Mouse (Mus musculus) CH12.LX (cell line): ENCODE measurements at regions not wholly inside any gene's neighbourhood (a gene's known extent, or its start where the extent isn't known, plus 50 kb on each side); places are given as distances from the start of the nearest gene placed in this dataset.

Experiments used
- DNase-seq: peaks from one replicate; pipeline ENCODE4 v3.0.0-alpha.2; 2013; ENCODE audit errors: extremely low read depth
- H3K27ac ChIP-seq: 2 replicates; pipeline ENCODE4 v1.5.1; 2012; ENCODE audit warnings: low read depth, mild to moderate bottlenecking, control low read depth, moderate library complexity; ENCODE audit not compliant: insufficient read depth
- H3K27me3 ChIP-seq: replicated peaks from 2 replicates; pipeline ENCODE3; 2012; ENCODE audit warnings: inconsistent platforms
- H3K36me3 ChIP-seq, 2 experiments: replicated peaks in 1 of 2; 2 replicates each; pipeline versions ENCODE3 to v1.6.1; 2012; ENCODE audit warnings: inconsistent platforms in 1 of 2, low read length in 1 of 2, mild to moderate bottlenecking in 1 of 2, mixed read lengths in 1 of 2, moderate library complexity in 1 of 2; ENCODE audit not compliant: control insufficient read depth in 1 of 2, insufficient read depth in 1 of 2
- H3K4me1 ChIP-seq, 2 experiments: 2 replicates each; pipeline ENCODE4 v1.6.1; 2012; ENCODE audit warnings: inconsistent platforms in 1 of 2, moderate library complexity in 1 of 2; ENCODE audit not compliant: insufficient read depth in 2 of 2, control insufficient read depth in 1 of 2
- H3K4me2 ChIP-seq: 2 replicates; pipeline ENCODE4 v1.6.1; 2012; ENCODE audit warnings: low read depth, mild to moderate bottlenecking, control low read depth; ENCODE audit not compliant: poor library complexity, insufficient read depth, severe bottlenecking
- H3K4me3 ChIP-seq, 3 experiments: fragments of 150-350 bp in 1 of 3; sonication (generic) in 1 of 3; replicated peaks in 1 of 3; 2 replicates each; pipeline versions ENCODE3 to v1.5.1; 2011 to 2012; ENCODE audit warnings: low read depth in 2 of 3, low read length in 2 of 3, mild to moderate bottlenecking in 2 of 3, moderate library complexity in 2 of 3, control low read depth in 1 of 3, improper control_type of control experiment in 1 of 3, inconsistent platforms in 1 of 3, mixed read lengths in 1 of 3; ENCODE audit not compliant: poor library complexity in 1 of 3
- H3K79me2 ChIP-seq: replicated peaks from 2 replicates; pipeline ENCODE4 v1.6.1; 2012; ENCODE audit warnings: mild to moderate bottlenecking, moderate library complexity; ENCODE audit not compliant: control insufficient read depth, poor library complexity, insufficient read depth, severe bottlenecking; ENCODE audit errors: extremely low read depth
- H3K9ac ChIP-seq: 2 replicates; pipeline ENCODE4 v1.6.1; 2012; ENCODE audit warnings: low read depth, mild to moderate bottlenecking, control low read depth, moderate library complexity; ENCODE audit not compliant: insufficient read depth
- H3K9me3 ChIP-seq: replicated peaks from 2 replicates; pipeline ENCODE3; 2012; ENCODE audit warnings: low read length, inconsistent platforms, mixed read lengths
- BHLHE40 ChIP-seq: IDR thresholded peaks from 2 replicates; pipeline ENCODE4 v1.6.1; 2011; ENCODE audit warnings: mild to moderate bottlenecking, low read depth, low read length, improper control_type of control experiment
- CHD2 ChIP-seq: IDR thresholded peaks from 2 replicates; pipeline ENCODE4 v1.6.1; 2011; ENCODE audit warnings: low read length, improper control_type of control experiment
- E2F4 ChIP-seq: IDR thresholded peaks from 2 replicates; pipeline ENCODE4 v1.6.1; 2011; ENCODE audit warnings: low read depth, low read length, improper control_type of control experiment; ENCODE audit not compliant: insufficient replicate concordance
- ELF1 ChIP-seq: IDR thresholded peaks from 2 replicates; pipeline ENCODE4 v1.6.1; 2014; ENCODE audit warnings: low read depth, mild to moderate bottlenecking, inconsistent platforms, low read length, improper control_type of control experiment
- EP300 ChIP-seq: IDR thresholded peaks from 2 replicates; pipeline ENCODE4 v1.6.1; 2011; ENCODE audit warnings: low read length, improper control_type of control experiment
- HCFC1 ChIP-seq: IDR thresholded peaks from 2 replicates; pipeline ENCODE4 v1.6.1; 2012; ENCODE audit warnings: low read depth, mild to moderate bottlenecking, inconsistent platforms, low read length, improper control_type of control experiment
- MEF2A ChIP-seq: IDR thresholded peaks from 2 replicates; pipeline ENCODE4 v1.6.1; 2014; ENCODE audit warnings: low read depth, mild to moderate bottlenecking, inconsistent platforms, low read length, improper control_type of control experiment, borderline replicate concordance
- MXI1 ChIP-seq: IDR thresholded peaks from 2 replicates; pipeline ENCODE4 v1.6.1; 2011; ENCODE audit warnings: mild to moderate bottlenecking, low read depth, low read length, improper control_type of control experiment
- MYC ChIP-seq: IDR thresholded peaks from 2 replicates; pipeline ENCODE4 v1.6.1; 2011; ENCODE audit warnings: low read depth, mild to moderate bottlenecking, improper control_type of control experiment, low read length
- NELFE ChIP-seq: IDR thresholded peaks from 2 replicates; pipeline ENCODE4 v1.6.1; 2011; ENCODE audit warnings: low read depth, low read length, improper control_type of control experiment
- NRF1 ChIP-seq: IDR thresholded peaks from 2 replicates; pipeline ENCODE4 v1.6.1; 2014; ENCODE audit warnings: low read depth, mild to moderate bottlenecking, inconsistent platforms, low read length, improper control_type of control experiment, moderate library complexity
- POLR2A ChIP-seq: IDR thresholded peaks from 2 replicates; pipeline ENCODE4 v1.6.1; 2011; ENCODE audit warnings: low read depth, mild to moderate bottlenecking, improper control_type of control experiment, low read length
- RAD21 ChIP-seq: IDR thresholded peaks from 2 replicates; pipeline ENCODE4 v1.6.1; 2011; ENCODE audit warnings: low read depth, mild to moderate bottlenecking, low read length, improper control_type of control experiment, moderate library complexity
- TCF12 ChIP-seq: IDR thresholded peaks from 2 replicates; pipeline ENCODE4 v1.6.1; 2014; ENCODE audit warnings: low read depth, mild to moderate bottlenecking, inconsistent platforms, low read length, improper control_type of control experiment
- UBTF ChIP-seq: IDR thresholded peaks from 2 replicates; pipeline ENCODE4 v1.6.1; 2012; ENCODE audit warnings: low read depth, mild to moderate bottlenecking, inconsistent platforms, low read length, improper control_type of control experiment, moderate library complexity
- USF2 ChIP-seq: conservative IDR thresholded peaks from 2 replicates; pipeline ENCODE4 v1.6.1; 2011; ENCODE audit warnings: low read depth, low read length, improper control_type of control experiment
- ZMIZ1 ChIP-seq: IDR thresholded peaks from 2 replicates; pipeline ENCODE4 v1.6.1; 2012; ENCODE audit warnings: low read depth, mild to moderate bottlenecking, inconsistent platforms, low read length, improper control_type of control experiment
- ZNF384 ChIP-seq: IDR thresholded peaks from 2 replicates; pipeline ENCODE4 v1.6.1; 2012; ENCODE audit warnings: low read depth, low read length, improper control_type of control experiment, inconsistent platforms
- dilution Hi-C: fragments of 300-500 bp; cut with MboI; formaldehyde crosslinking; loops from 2 replicates; pipeline ENCODE4 v1.14.3; 2020; ENCODE audit warnings: low sequenced_read_pairs; ENCODE audit not compliant: extremely low pct_unique_long_range_greater_than_20kb, extremely low pct_ligation_motif_present
- in situ Hi-C: fragments of 300-500 bp; cut with MboI; formaldehyde crosslinking; loops from 3 replicates; pipeline ENCODE4 v1.14.3; 2019; ENCODE audit warnings: low sequenced_read_pairs, low pct_ligation_motif_present, low pct_unique_long_range_greater_than_20kb, mixed read lengths

DNA sequence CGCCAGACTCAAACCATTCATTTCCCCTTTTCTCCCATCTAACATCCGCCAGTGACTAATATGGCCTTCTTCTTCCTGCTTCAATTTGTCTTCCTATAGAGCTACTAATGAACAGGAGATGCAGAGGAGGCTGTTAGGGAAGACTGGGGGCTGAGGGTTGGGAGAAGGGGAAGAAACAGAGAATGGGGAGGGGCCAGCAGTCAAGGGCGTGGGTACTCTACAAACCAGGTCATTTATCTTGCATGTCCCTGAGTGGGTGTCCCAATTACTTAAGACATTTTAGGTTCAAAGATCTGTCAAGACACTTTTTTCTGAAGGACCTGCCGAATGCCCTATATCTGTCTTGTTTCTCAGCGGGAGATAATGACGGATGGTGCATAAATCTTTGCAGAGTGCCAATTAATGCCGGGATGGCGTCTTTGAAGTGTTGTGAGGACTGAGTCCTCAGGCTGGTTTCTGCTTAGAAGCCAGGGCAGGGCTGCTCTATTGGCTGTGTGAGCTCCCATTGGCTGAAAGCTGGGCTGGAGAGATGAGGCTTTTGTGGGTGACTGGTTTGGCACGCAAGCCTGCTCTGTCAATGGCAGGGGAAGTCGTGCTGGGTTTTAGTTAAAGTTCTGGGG lies 294.7 kb upstream of the Ppp2r3a start:
- in situ Hi-C loops, result no loop called here
- Histone ChIP-seq H3K27ac (no peak overlapping the region), H3K4me3 (no peak overlapping the region), H3K36me3 (no peaks in the 10 kb centered on the region), H3K9me3 (peaks cover 49% of the 10 kb centered on the region), H3K27me3 (no peaks in the 10 kb centered on the region), H3K79me2 (no peaks in the 10 kb centered on the region), H3K9ac (no peak overlapping the region), H3K4me2 (no peak overlapping the region), H3K4me1 (no peaks in the 10 kb centered on the region)
- TF ChIP-seq NRF1 (no peak), USF2 (no peak), UBTF (no peak), CHD2 (no peak), MYC (no peak), EP300 (no peak), ZMIZ1 (no peak), NELFE (no peak), POLR2A (no peak), HCFC1 (no peak), MEF2A (no peak), TCF12 (no peak), MXI1 (no peak), E2F4 (no peak), RAD21 (no peak), BHLHE40 (no peak)
- DNase-seq, result no peak
- dilution Hi-C loops, result no loop called here

GRCm38 (mm10) chr9:101518137-101518536 lies 266.5 kb upstream of the Ppp2r3a start:
- H3K9ac ChIP-seq, result no peak overlapping the region
- H3K9me3 ChIP-seq, result peaks cover 72% of the 10 kb centered on the region
- dilution Hi-C loops (no loop called here), in situ Hi-C loops (no loop called here)
- no peaks in the 10 kb centered on the region for H3K79me2 ChIP-seq
- no peaks in the 10 kb centered on the region for H3K4me1 ChIP-seq
- DNase-seq, result no peak
- no peaks in the 10 kb centered on the region for H3K27me3 ChIP-seq
- H3K4me2 ChIP-seq, result no peak overlapping the region
- H3K36me3 ChIP-seq, result no peaks in the 10 kb centered on the region
- no peak overlapping the region for H3K27ac ChIP-seq
- no peak overlapping the region for H3K4me3 ChIP-seq
- TF ChIP-seq UBTF, result no peak
- TF ChIP-seq ELF1, result no peak
- no peak for TF ChIP-seq HCFC1
- TF ChIP-seq NRF1, result no peak
- TF ChIP-seq ZNF384, result no peak
